Mouse (Mus musculus) testis, postnatal 10 days (tissue): ENCODE data around the gene Mc1r.
"Not testable (repeated sequence)": the region's sequence is repeated elsewhere in the genome, so short reads cannot be mapped to it uniquely, and the experiment has no call there.

Experiments used
- DNase-seq: peaks from one replicate; pipeline ENCODE4 v3.0.0; 2021; ENCODE audit warnings: low spot score

Mc1r gene

GRCm38 (mm10) chr8:123431616-123432365, 24.9 kb downstream of the Mc1r start:
- no peak for DNase-seq

- no peak for DNase-seq
Measured at GRCm38 (mm10) chr8:123432381-123432780, 25.5 kb downstream of the Mc1r start.

- DNase-seq = not testable (repeated sequence)
Measured at GRCm38 (mm10) chr8:123433241-123433974, 26.5 kb downstream of the Mc1r start.

GRCm38 (mm10) chr8:123441788-123442187, 34.9 kb downstream of the Mc1r start:
- DNase-seq = no peak

GRCm38 (mm10) chr8:123442351-123442750, 35.4 kb downstream of the Mc1r start:
- no peak for DNase-seq

- DNase-seq = peak; percentile 97
Measured at GRCm38 (mm10) chr8:123442871-123443575, 36.1 kb downstream of the Mc1r start.

- DNase-seq = no peak
Measured at GRCm38 (mm10) chr8:123443576-123443921, 36.6 kb downstream of the Mc1r start.

GRCm38 (mm10) chr8:123444131-123444530, 37.2 kb downstream of the Mc1r start:
- no peak for DNase-seq

- no peak for DNase-seq
Measured at GRCm38 (mm10) chr8:123445981-123446380, 39.1 kb downstream of the Mc1r start.

- DNase-seq = no peak
Measured at GRCm38 (mm10) chr8:123446799-123447198, 39.9 kb downstream of the Mc1r start.

GRCm38 (mm10) chr8:123450783-123451182, 43.9 kb downstream of the Mc1r start:
- DNase-seq = no peak

GRCm38 (mm10) chr8:123451747-123452146, 44.8 kb downstream of the Mc1r start:
- not testable (repeated sequence) for DNase-seq

GRCm38 (mm10) chr8:123452149-123452548, 45.2 kb downstream of the Mc1r start:
- no peak for DNase-seq

- DNase-seq = no peak
Measured at GRCm38 (mm10) chr8:123453291-123453690, 46.4 kb downstream of the Mc1r start.

- DNase-seq = no peak
Measured at GRCm38 (mm10) chr8:123453951-123454350, 47.0 kb downstream of the Mc1r start.

- no peak for DNase-seq
Measured at GRCm38 (mm10) chr8:123454559-123454958, 47.7 kb downstream of the Mc1r start.
